Mouse (Mus musculus) embryonic fibroblast, embryonic 13.5 days (primary cell): ENCODE results near the gene Ticam1.

Experiments used
- CTCF ChIP-seq: IDR thresholded peaks from 2 replicates; pipeline ENCODE4 v1.5.1; 2011; ENCODE audit warnings: mild to moderate bottlenecking, control low read depth, low read length, moderate library complexity, borderline replicate concordance; ENCODE audit not compliant: insufficient read depth
- POLR2A ChIP-seq: IDR thresholded peaks from 2 replicates; pipeline ENCODE4 v1.6.1; 2011; ENCODE audit warnings: low read depth, mild to moderate bottlenecking, control low read depth, low read length, moderate library complexity

- TF ChIP-seq POLR2A: no peak
- no peak for TF ChIP-seq CTCF
These were observed 12.3 kb upstream of the Ticam1 start for GRCm38 (mm10) chr17:56288866-56289265.
